Mouse (Mus musculus): ENCODE data around the gene Ccdc169. TPM values are rescaled to one million over a fixed set of nuclear protein-coding genes. Genes with fewer than 3 reads are reported as not detected.

Ccdc169 gene
- total RNA-seq, 2 experiments from 2014 or later, result not detected

GRCm38 (mm10) chr3:55122336-55122870 lies 14.7 kb upstream of the Ccdc169 start:
- DNase-seq, result no peak

- no peak for DNase-seq
Measured at GRCm38 (mm10) chr3:55123064-55123463, 14.1 kb upstream of the Ccdc169 start.

- DNase-seq, result no peak
Measured at GRCm38 (mm10) chr3:55129181-55129692, 7.9 kb upstream of the Ccdc169 start.

DNA sequence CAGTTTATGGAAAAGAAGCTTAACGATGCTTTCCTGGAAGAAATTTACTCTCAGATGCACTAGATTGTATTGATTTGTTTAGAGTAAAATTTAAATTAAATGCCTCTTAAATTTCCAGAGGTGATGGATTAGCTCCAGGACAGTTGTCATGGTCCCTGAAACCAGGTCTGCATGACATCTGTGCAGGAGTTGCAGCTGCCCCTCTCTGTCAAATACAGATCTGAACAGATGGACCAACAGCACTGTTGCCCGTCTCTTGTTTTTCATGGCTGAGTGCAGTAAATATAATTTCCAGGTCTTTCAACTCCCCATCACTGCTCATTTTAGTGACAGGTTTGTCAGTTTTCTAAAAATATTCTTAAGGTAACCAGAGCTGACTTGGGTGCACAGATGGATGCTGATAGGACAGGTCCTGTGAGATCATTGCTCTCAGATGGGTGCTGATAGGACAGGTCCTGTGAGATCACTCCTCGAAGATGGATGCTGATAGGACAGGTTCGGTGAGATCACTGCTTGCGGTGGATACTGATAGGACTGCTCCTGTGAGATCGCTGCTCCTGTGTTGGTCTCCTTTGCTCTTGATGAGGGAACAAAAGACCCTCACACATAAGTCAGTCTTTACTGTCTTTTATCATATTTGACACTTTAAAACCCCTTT lies 5.4 kb upstream of the Ccdc169 start:
- no peak for DNase-seq

- no peak for DNase-seq
Measured at GRCm38 (mm10) chr3:55139837-55140236, 2.7 kb downstream of the Ccdc169 start.

DNA sequence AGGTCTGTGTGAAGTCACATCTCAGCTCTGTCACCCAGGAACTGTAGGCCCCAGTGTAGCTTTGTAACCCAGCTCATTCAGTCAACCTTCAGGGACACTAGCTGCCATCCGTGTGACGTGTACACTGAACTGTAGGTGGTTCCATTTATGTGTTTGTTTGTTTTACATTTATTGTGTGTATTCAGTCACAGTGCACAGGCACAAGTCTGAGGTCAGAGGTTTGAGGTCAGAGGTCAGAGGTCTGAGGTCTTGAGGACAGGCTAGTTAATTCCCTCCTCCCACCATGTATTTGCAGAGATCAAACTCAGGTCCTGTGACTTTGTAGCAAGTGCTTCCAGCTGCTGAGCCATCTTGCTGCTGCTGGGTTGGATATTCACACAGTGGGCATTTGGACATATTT lies 4.3 kb downstream of the Ccdc169 start:
- DNase-seq, result no peak

- no peak for DNase-seq
Measured at GRCm38 (mm10) chr3:55144916-55145315, 7.8 kb downstream of the Ccdc169 start.

DNA sequence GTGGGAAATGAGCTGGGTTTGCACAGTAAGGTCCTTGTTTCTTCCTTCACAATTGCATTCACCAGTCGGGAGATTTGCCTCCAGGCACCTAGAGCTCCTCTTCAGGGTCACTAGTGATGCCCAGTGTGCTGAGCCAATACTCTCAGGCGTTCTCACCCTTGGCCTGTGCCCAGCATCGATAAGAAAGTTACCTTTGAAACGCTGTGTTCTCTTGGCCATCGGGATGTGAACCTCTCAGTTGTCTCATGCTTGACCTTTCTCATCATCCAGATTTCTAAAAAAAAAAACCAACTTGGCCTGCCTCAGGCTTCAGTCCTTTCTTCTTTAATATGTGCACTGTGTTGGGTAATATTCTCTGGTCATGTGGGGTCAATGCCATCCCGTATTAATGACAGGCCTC lies 9.3 kb downstream of the Ccdc169 start:
- no peak for DNase-seq

- no peak for DNase-seq
Measured at GRCm38 (mm10) chr3:55147156-55147555, 10.0 kb downstream of the Ccdc169 start.

DNA sequence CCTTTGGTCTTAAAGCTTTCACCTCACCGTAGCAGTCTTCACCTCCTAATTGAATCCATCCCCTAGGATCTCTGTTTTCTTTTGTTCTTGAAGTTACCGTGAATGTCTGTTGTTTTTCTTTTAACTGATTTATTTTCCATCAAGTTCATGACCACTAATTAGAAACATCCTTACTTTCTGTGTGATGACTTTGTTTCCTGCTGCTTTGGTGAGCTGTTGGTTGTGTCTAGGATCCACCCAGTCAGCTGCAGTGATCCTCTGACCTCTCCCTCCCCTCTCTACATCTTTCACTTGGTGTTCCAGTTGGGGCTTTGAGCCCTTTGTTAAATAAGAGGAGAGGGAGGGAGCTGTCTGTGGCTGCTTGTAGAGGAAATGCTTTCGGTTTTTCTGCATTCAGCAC lies 11.0 kb downstream of the Ccdc169 start:
- DNase-seq, result no peak

- no peak for DNase-seq
Measured at GRCm38 (mm10) chr3:55151656-55152433, 14.7 kb downstream of the Ccdc169 start.

DNA sequence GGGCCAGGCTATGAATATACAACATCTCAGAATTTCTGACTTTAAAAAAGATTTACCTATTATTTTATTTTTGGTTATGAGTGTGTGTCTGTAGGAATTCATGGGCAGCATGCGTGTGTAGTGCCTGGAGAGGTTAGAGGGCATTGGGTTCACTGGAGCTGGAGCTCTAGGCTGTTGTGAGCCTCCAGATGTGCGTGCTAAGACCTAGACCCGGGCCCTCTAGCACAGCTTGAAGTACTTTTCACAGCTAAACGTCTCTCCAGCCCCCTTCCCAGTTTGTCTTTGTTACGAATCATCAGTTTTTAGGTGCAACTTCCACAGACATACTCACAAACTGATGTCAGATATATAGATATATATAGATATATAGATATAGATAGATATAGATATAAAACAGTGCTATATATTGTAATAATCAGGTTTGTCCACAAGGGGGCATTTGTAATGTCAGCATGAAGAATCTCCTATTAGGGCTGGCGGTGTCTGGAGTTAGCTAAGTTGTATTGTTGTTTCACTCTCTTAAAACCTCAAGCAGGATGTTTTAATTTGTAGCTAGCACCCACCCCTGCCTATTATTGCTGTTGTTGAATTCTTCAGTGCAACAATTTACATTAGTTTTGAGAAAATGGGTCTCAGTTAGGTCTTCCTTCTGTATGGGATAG lies 15.7 kb downstream of the Ccdc169 start:
- no peak for DNase-seq

GRCm38 (mm10) chr3:55154163-55154562 lies 17.0 kb downstream of the Ccdc169 start:
- DNase-seq, result no peak

GRCm38 (mm10) chr3:55157413-55157812 lies 20.3 kb downstream of the Ccdc169 start:
- no peak for DNase-seq

DNA sequence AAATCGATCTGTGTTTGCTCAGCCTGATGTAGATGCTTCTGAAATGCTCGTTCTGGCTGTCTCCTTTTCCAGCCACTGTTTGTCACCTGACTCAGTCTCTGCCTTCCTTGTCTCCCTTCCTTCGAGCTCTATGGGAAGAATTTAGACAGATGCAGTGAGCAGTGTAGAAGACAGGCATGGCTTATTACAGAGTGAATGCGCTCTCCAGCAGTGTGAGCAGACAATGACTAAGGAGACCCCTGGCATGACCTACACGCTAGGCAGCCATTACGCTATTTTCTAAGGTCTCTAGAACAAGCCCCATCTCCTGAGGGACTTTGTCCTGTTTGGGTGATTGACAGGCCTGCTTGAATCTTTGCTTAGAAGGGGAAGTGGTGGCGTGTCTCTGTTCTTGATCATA lies 24.0 kb downstream of the Ccdc169 start:
- no peak for DNase-seq

GRCm38 (mm10) chr3:55163510-55163909 lies 26.4 kb downstream of the Ccdc169 start:
- DNase-seq, result no peak

DNA sequence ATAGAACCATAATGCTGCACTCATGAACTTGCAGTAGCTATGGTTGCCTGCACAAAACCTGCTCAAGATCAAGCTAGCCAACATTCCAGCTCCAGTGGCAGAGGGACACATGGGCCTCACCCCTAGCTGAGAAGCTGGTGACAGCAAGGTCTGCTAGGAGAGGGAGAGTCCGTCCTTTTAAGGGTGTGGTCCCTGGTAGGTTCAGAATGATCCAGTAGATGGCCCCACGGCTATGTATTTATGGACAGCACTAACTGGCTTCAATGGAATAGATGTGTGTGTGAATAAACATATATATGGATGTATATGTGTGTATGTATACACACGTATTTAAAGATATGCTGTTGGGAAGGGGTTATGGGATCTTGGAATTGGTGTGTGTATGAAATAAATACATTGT lies 35.3 kb downstream of the Ccdc169 start:
- DNase-seq, result no peak

DNA sequence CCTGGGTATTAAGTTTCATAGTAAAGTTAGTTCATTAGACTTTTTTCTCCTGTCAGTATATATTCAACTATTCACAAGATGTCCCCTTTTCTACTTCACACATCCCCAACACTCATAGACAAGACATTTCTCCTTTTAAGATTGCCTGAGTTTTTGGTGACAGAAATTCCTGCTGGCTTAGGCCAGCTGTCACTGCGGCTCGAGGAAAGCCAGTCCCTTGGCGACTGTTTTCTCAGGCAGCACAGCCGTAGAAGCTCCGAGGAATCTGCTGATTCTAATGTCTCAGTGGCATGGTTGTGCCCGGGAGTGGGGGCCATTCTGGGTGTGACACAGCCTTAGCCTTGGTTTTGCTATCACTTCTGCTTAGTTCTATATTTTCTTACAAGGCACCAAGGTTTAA lies 40.1 kb downstream of the Ccdc169 start:
- DNase-seq, result no peak

GRCm38 (mm10) chr3:55181766-55182165 lies 44.6 kb downstream of the Ccdc169 start, which contains the start of gene Sohlh2:
Gene Sohlh2 (plus strand): TSS chr3:55182028.
- no peak for DNase-seq

DNA sequence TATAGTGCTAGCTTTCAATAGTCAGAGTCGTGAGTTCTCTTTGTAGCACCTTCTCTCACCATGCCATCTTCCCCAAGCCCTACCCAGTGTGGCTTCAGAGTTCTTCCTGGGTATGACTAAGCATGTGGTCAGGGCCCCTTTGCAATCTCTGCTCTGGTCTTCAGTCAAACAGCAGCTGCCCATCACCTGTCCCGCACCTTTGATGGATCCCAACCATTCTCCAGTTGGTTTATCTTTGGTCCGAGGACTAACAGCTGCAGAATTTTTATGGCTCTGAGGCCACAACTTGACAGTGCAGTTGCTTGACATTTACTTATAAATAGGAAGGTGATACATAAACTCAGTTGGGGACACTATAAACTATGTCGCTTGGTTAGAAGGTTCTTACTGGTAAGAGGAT lies 54.5 kb downstream of the Ccdc169 start:
- no peak for DNase-seq

DNA sequence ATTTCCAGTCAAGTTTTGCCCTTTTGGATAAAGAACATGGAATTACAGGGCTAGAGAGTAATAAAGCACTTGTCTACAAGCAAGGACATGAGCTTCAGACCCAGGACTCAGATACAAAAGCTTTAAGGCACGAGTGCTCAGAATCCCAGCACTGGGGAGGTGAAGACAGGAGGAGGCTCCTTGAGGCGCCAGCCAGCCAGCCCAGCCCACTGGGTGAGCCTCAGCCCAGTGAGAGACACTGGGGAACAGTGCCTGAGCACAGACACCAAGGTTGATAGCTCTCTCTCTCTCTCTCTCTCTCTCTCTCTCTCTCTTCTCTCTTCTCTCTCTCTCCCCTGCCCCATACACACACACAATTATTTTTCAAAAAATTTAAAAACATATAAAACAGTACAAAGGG lies 56.2 kb downstream of the Ccdc169 start:
- DNase-seq, result no peak

DNA sequence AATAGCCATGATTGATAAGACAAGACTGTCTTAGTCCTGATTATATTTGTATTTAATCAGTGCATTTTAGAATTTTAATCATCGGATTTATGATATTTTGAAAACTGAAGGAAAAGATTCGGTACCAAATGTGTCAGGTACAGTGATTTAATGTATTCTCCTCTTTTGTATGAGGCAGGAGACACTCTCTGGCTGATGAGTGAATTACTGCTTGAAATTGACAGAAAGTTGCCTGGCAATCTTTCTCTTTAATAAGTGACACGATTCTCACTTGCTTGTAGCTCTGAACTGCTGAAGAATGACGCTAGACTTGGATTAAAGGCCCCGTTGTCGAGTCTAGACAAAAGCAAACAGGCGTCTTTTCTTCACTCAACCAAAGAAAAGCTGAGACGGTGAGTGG lies 57.7 kb downstream of the Ccdc169 start:
- no peak for DNase-seq
